Mouse (Mus musculus) hindbrain, embryonic 12.5 days (tissue): ENCODE measurements around the gene Irf3. TPM values are rescaled to one million over a fixed set of nuclear protein-coding genes. Genes with fewer than 3 reads are reported as not detected.

Experiments
- ATAC-seq: fragments of 200-750 bp; cut with Nextera tagmentation; 2 replicates; pipeline ENCODE4 v1.8.0; 2017; ENCODE audit warnings: moderate TSS enrichment; ENCODE audit not compliant: low FRiP score
- H3K27ac ChIP-seq: fragments of 300-500 bp; sonication (generic); 2 replicates; pipeline ENCODE4 v1.5.1; 2016; ENCODE audit warnings: mild to moderate bottlenecking
- H3K27me3 ChIP-seq: fragments of 300-500 bp; sonication (generic); 2 replicates; pipeline ENCODE4 v1.6.1; 2016; ENCODE audit warnings: mild to moderate bottlenecking
- H3K36me3 ChIP-seq: fragments of 300-500 bp; sonication (generic); 2 replicates; pipeline ENCODE4 v1.6.1; 2016; ENCODE audit warnings: mild to moderate bottlenecking
- H3K4me1 ChIP-seq: fragments of 300-500 bp; sonication (generic); 2 replicates; pipeline ENCODE4 v1.6.1; 2016
- H3K4me2 ChIP-seq: fragments of 300-500 bp; sonication (generic); replicated peaks from 2 replicates; pipeline ENCODE4 v1.6.1; 2016; ENCODE audit warnings: mild to moderate bottlenecking
- H3K4me3 ChIP-seq: fragments of 300-500 bp; sonication (generic); 2 replicates; pipeline ENCODE4 v1.5.1; 2016; ENCODE audit warnings: mild to moderate bottlenecking
- H3K9ac ChIP-seq: fragments of 300-500 bp; sonication (generic); 2 replicates; pipeline ENCODE4 v1.6.1; 2016; ENCODE audit warnings: mild to moderate bottlenecking, moderate library complexity
- H3K9me3 ChIP-seq: fragments of 300-500 bp; sonication (generic); replicated peaks from 2 replicates; pipeline ENCODE4 v1.6.1; 2016; ENCODE audit warnings: mild to moderate bottlenecking
- whole genome bisulfite sequencing: fragments of 180-500 bp; shearing (Covaris S2); methylation state at CpG from one replicate; pipeline ENCODE4 v1.1.7; 2016; 5-methylcytosine and 5-hydroxymethylcytosine counted together
- polyA plus RNA-seq: library from polyadenylated mRNA; unstranded; fragments of >200 nt; fragmentation: Nextera tagmentation; extraction: Ambion mirVana; gene quantifications from 2 replicates; pipeline ENCODE4 v1.2.1, GENCODE M21; 2016

Gene Irf3
- polyA plus RNA-seq, 1 experiment from 2014 or later, result 74.3 TPM

- no peaks in the 10 kb centered on the region for H3K4me1 ChIP-seq
- WGBS, result 92% methylated on average over 10 of the region's 10 CpGs
- no peak overlapping the region for H3K4me2 ChIP-seq
- H3K36me3 ChIP-seq, result peaks cover 54% of the 10 kb centered on the region
- no peak overlapping the region for H3K9ac ChIP-seq
- no peaks in the 10 kb centered on the region for H3K27me3 ChIP-seq
- H3K9me3 ChIP-seq, result no peaks in the 10 kb centered on the region
- H3K27ac ChIP-seq, result no peak overlapping the region
- H3K4me3 ChIP-seq, result no peak overlapping the region
- ATAC-seq, result no peak
Observed at GRCm38 (mm10) chr7:44959874-44960511, 37.5 kb upstream of the Irf3 start.

GRCm38 (mm10) chr7:44960512-44960910 lies 36.9 kb upstream of the Irf3 start:
- Histone ChIP-seq H3K4me1 (no peaks in the 10 kb centered on the region), H3K9ac (no peak overlapping the region), H3K4me3 (no peak overlapping the region), H3K9me3 (no peaks in the 10 kb centered on the region), H3K36me3 (peaks cover 59% of the 10 kb centered on the region), H3K27me3 (no peaks in the 10 kb centered on the region), H3K27ac (no peak overlapping the region), H3K4me2 (no peak overlapping the region)
- ATAC-seq, result no peak
- WGBS, result 89% methylated on average over 13 of the region's 13 CpGs

- Histone ChIP-seq H3K27ac (no peak overlapping the region), H3K4me3 (no peak overlapping the region), H3K27me3 (no peaks in the 10 kb centered on the region), H3K36me3 (peaks cover 75% of the 10 kb centered on the region), H3K9ac (no peak overlapping the region), H3K4me2 (no peak overlapping the region), H3K9me3 (no peaks in the 10 kb centered on the region), H3K4me1 (no peaks in the 10 kb centered on the region)
- WGBS, result 81% methylated on average over 8 of the region's 8 CpGs
- no peak for ATAC-seq
Observed at GRCm38 (mm10) chr7:44962337-44962736, 35.1 kb upstream of the Irf3 start.

- Histone ChIP-seq H3K9ac (no peak overlapping the region), H3K4me2 (no peak overlapping the region), H3K4me3 (no peak overlapping the region), H3K36me3 (peaks cover 75% of the 10 kb centered on the region), H3K27ac (no peak overlapping the region), H3K9me3 (no peaks in the 10 kb centered on the region), H3K27me3 (no peaks in the 10 kb centered on the region), H3K4me1 (no peaks in the 10 kb centered on the region)
- WGBS, result 95% methylated on average over 5 of the region's 5 CpGs
- no peak for ATAC-seq
Observed at GRCm38 (mm10) chr7:44962831-44963230, 34.6 kb upstream of the Irf3 start.

GRCm38 (mm10) chr7:44964990-44965389 lies 32.5 kb upstream of the Irf3 start:
- WGBS, result 90% methylated on average over 13 of the region's 13 CpGs
- H3K36me3 ChIP-seq, result peaks cover 64% of the 10 kb centered on the region
- ATAC-seq, result no peak

GRCm38 (mm10) chr7:44965975-44966374 lies 31.5 kb upstream of the Irf3 start:
- H3K9me3 ChIP-seq, result no peaks in the 10 kb centered on the region
- no peak for ATAC-seq
- H3K4me1 ChIP-seq, result peaks cover 5% of the 10 kb centered on the region
- H3K27ac ChIP-seq, result no peak overlapping the region
- no peak overlapping the region for H3K4me2 ChIP-seq
- no peak overlapping the region for H3K4me3 ChIP-seq
- 84% methylated on average over 7 of the region's 7 CpGs for WGBS
- peaks cover 55% of the 10 kb centered on the region for H3K36me3 ChIP-seq
- H3K27me3 ChIP-seq, result no peaks in the 10 kb centered on the region
- no peak overlapping the region for H3K9ac ChIP-seq

More at GRCm38 (mm10) chr7:44964990-44965389, 32.5 kb upstream of the Irf3 start:
- Histone ChIP-seq H3K4me1 (no peaks in the 10 kb centered on the region), H3K27me3 (no peaks in the 10 kb centered on the region), H3K27ac (no peak overlapping the region), H3K4me3 (no peak overlapping the region), H3K4me2 (no peak overlapping the region), H3K9ac (no peak overlapping the region), H3K9me3 (no peaks in the 10 kb centered on the region)

- no peaks in the 10 kb centered on the region for H3K9me3 ChIP-seq
- peaks cover 49% of the 10 kb centered on the region for H3K36me3 ChIP-seq
- H3K4me3 ChIP-seq, result no peak overlapping the region
- WGBS, result 78% methylated on average over 15 of the region's 15 CpGs
- H3K4me1 ChIP-seq, result peaks cover 11% of the 10 kb centered on the region
- no peak overlapping the region for H3K9ac ChIP-seq
- no peak for ATAC-seq
- H3K27ac ChIP-seq, result no peak overlapping the region
- no peaks in the 10 kb centered on the region for H3K27me3 ChIP-seq
- H3K4me2 ChIP-seq, result no peak overlapping the region
Observed at GRCm38 (mm10) chr7:44966638-44967037, 30.8 kb upstream of the Irf3 start.

- Histone ChIP-seq H3K36me3 (peaks cover 20% of the 10 kb centered on the region), H3K4me1 (peaks cover 29% of the 10 kb centered on the region), H3K27me3 (no peaks in the 10 kb centered on the region), H3K9ac (peak overlapping the region; percentile 72), H3K4me2 (peak overlapping the region; percentile 80), H3K4me3 (peak overlapping the region; percentile 37), H3K27ac (peak overlapping the region; percentile 62), H3K9me3 (no peaks in the 10 kb centered on the region)
- peak; percentile 94 for ATAC-seq
- under 1% methylated on average over 36 of the region's 36 CpGs for WGBS
Observed at GRCm38 (mm10) chr7:44970231-44970691, 27.2 kb upstream of the Irf3 start.

GRCm38 (mm10) chr7:44971142-44971541 lies 26.3 kb upstream of the Irf3 start:
- 75% methylated on average over 7 of the region's 7 CpGs for WGBS
- peak overlapping the region; percentile 80 for H3K4me2 ChIP-seq

GRCm38 (mm10) chr7:44973415-44974130 lies 23.9 kb upstream of the Irf3 start:
- peak overlapping the region; percentile 75 for H3K9ac ChIP-seq
- H3K9me3 ChIP-seq, result no peaks in the 10 kb centered on the region
- H3K4me2 ChIP-seq, result peak overlapping the region; percentile 82
- H3K4me1 ChIP-seq, result peaks cover 32% of the 10 kb centered on the region
- 40% methylated on average over 14 of the region's 14 CpGs for WGBS
- H3K27me3 ChIP-seq, result no peaks in the 10 kb centered on the region
- peak overlapping the region; percentile 43 for H3K4me3 ChIP-seq
- peaks cover 35% of the 10 kb centered on the region for H3K36me3 ChIP-seq
- ATAC-seq, result 0 out of 2 replicates have a peak, but pooled peaks have one; percentile 6
- H3K27ac ChIP-seq, result peak overlapping the region; percentile 94

More at GRCm38 (mm10) chr7:44971142-44971541, 26.3 kb upstream of the Irf3 start:
- Histone ChIP-seq H3K4me1 (peaks cover 32% of the 10 kb centered on the region), H3K4me3 (peak overlapping the region; percentile 37), H3K9ac (peak overlapping the region; percentile 72), H3K27ac (peak overlapping the region; percentile 62), H3K9me3 (no peaks in the 10 kb centered on the region), H3K36me3 (peaks cover 20% of the 10 kb centered on the region), H3K27me3 (no peaks in the 10 kb centered on the region)
- no peak for ATAC-seq

- peak within 1 kb of the TSS; percentile 94 for H3K27ac ChIP-seq
- no peaks in the 10 kb centered on the region for H3K27me3 ChIP-seq
- peak within 1 kb of the TSS; percentile 43 for H3K4me3 ChIP-seq
- H3K36me3 ChIP-seq, result peaks cover 45% of the 10 kb centered on the region
- no peaks in the 10 kb centered on the region for H3K9me3 ChIP-seq
- ATAC-seq, result peak; percentile 58
- peaks cover 32% of the 10 kb centered on the region for H3K4me1 ChIP-seq
- peak within 1 kb of the TSS; percentile 75 for H3K9ac ChIP-seq
- WGBS, result 2% methylated on average over 22 of the region's 22 CpGs
- H3K4me2 ChIP-seq, result peak within 1 kb of the TSS; percentile 82
Observed at GRCm38 (mm10) chr7:44974383-44975116, 22.9 kb upstream of the Irf3 start, which contains the start of gene Cpt1c. Gene Cpt1c (minus strand): TSS chr7:44974851.

GRCm38 (mm10) chr7:44975117-44975419 lies 22.4 kb upstream of the Irf3 start:
- Histone ChIP-seq H3K9ac (no peak overlapping the region), H3K4me3 (no peak overlapping the region), H3K36me3 (peaks cover 50% of the 10 kb centered on the region), H3K9me3 (no peaks in the 10 kb centered on the region), H3K27me3 (no peaks in the 10 kb centered on the region), H3K4me2 (peak overlapping the region; percentile 82), H3K27ac (peak overlapping the region; percentile 94), H3K4me1 (peaks cover 32% of the 10 kb centered on the region)
- ATAC-seq, result no peak
- 26% methylated on average over 6 of the region's 6 CpGs for WGBS
